Mouse (Mus musculus): Measurements from ENCODE around the gene Fbxo41.

DNA sequence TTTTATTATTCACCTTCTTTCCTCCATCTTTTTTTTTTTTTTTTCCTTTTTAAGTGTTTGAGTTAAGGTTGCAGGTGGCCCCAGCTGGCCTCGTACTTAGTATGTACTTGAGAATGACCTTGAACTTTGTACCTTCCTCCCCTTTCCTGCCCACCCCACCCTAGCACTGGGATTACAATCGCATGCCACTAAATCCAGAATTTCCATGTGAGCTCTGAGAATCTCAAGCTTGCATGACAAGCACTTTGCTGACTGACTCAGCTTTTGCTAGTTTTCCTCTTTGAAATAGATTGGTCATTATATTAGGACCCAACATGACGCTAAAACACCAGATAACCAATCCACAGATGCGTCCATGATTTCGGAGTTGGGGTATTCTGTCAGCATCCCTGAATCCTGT is 19.2 kb upstream of the Fbxo41 start:
- TF ChIP-seq CTCF (IDR thresholded peaks at IDR 0.05; ENCODE audit: borderline replicate concordance, control insufficient read depth, extremely low read depth, insufficient read depth, low read length, poor library complexity) (no peak), POLR2A (IDR thresholded peaks at IDR 0.05; ENCODE audit: control insufficient read depth, extremely low read depth, insufficient read depth, low read length, poor library complexity) (no peak)

All from thymus, adult 2 months (tissue).